Mouse (Mus musculus) neural tube, embryonic 15.5 days (tissue): Measurements from ENCODE around the gene Acvr2b. TPM values are rescaled to one million over a fixed set of nuclear protein-coding genes. Genes with fewer than 3 reads are reported as not detected.
A peak's percentile ranks its signal among the peaks of the same experiment; 100 is the strongest.

ENCODE experiments used
- ATAC-seq: fragments of 200-750 bp; cut with Nextera tagmentation; 2 replicates; pipeline ENCODE4 v1.8.0; 2017; ENCODE audit warnings: mild to moderate bottlenecking, moderate TSS enrichment, moderate library complexity; ENCODE audit not compliant: low FRiP score
- H3K27ac ChIP-seq: fragments of 300-500 bp; sonication (generic); replicated peaks from 2 replicates; pipeline ENCODE4 v1.5.1; 2015; ENCODE audit warnings: mild to moderate bottlenecking, inconsistent platforms
- H3K27me3 ChIP-seq: fragments of 300-500 bp; sonication (generic); replicated peaks from 2 replicates; pipeline ENCODE4 v1.6.1; 2015; ENCODE audit warnings: inconsistent platforms
- H3K36me3 ChIP-seq: fragments of 300-500 bp; sonication (generic); 2 replicates; pipeline ENCODE4 v1.6.1; 2015; ENCODE audit warnings: inconsistent platforms
- H3K4me1 ChIP-seq: fragments of 300-500 bp; sonication (generic); 2 replicates; pipeline ENCODE4 v1.6.1; 2015; ENCODE audit warnings: inconsistent platforms
- H3K4me2 ChIP-seq: fragments of 300-500 bp; sonication (generic); 2 replicates; pipeline ENCODE4 v1.6.1; 2015; ENCODE audit warnings: inconsistent platforms, mild to moderate bottlenecking, moderate library complexity
- H3K4me3 ChIP-seq: fragments of 300-500 bp; sonication (generic); replicated peaks from 2 replicates; pipeline ENCODE4 v1.5.1; 2015; ENCODE audit warnings: mild to moderate bottlenecking, inconsistent platforms
- H3K9ac ChIP-seq: fragments of 300-500 bp; sonication (generic); replicated peaks from 2 replicates; pipeline ENCODE4 v1.6.1; 2015; ENCODE audit warnings: mild to moderate bottlenecking, inconsistent platforms
- H3K9me3 ChIP-seq: fragments of 300-500 bp; sonication (generic); replicated peaks from 2 replicates; pipeline ENCODE4 v1.6.1; 2016; ENCODE audit warnings: inconsistent platforms
- WGBS: fragments of 180-500 bp; shearing (Covaris S2); methylation state at CpG from one replicate; pipeline ENCODE4 v1.1.7; 2015; ENCODE audit warnings: mixed read lengths; 5-methylcytosine and 5-hydroxymethylcytosine counted together
- polyA plus RNA-seq: library from polyadenylated mRNA; unstranded; fragments of >200 nt; fragmentation: Nextera tagmentation; extraction: Ambion mirVana; gene quantifications from 2 replicates; pipeline ENCODE4 v1.2.1, GENCODE M21; 2015

The Acvr2b gene
- polyA plus RNA-seq, 1 experiment from 2014 or later, result 43.2 TPM

DNA sequence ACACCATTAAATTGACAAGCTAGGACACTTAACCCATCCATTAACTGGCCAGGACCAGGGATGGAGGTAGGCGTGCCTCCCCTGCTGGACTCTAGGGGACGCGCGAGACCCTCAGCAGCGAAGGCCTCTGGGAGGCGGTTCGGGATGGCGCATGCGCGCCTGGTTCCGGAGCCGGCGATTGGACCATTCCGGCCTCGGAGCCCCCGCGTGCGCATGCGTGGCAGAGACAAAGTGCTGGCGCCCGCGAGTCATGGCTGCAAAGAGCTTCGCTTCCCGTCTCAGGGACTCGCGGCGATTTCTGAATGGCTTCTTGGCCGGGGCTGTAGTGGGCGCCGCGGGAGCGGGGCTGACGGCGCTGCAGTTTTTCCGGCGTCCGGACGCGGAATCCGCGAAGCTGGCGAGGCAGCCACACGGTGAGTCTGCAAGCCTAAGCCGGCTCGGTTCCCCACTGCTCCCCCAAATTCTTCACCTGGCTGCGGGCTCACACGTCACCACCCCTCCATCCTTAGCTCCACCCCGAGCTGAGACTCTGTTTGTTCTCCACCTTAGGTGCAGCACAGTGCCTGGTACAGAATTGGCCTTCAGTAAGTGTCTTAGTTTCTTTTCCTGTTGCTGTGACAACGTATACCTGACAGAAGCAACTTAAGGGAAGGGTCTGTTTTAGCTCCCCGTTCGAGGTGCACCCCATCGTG lies 43.0 kb downstream of the Acvr2b start, which contains the start of gene Exog:
Gene Exog, plus strand, starts transcription at position 206 of the 692 bp plus-strand sequence.
- Histone ChIP-seq H3K36me3 (peaks cover 35% of the 10 kb centered on the region), H3K4me3 (peak within 1 kb of the TSS; percentile 82), H3K4me2 (peak within 1 kb of the TSS; percentile 87), H3K9ac (peak within 1 kb of the TSS; percentile 88), H3K27ac (peak within 1 kb of the TSS; percentile 87), H3K4me1 (peaks cover 18% of the 10 kb centered on the region), H3K9me3 (no peaks in the 10 kb centered on the region), H3K27me3 (no peaks in the 10 kb centered on the region)
- ATAC-seq, result peak; percentile 94
- WGBS, result under 1% methylated on average over 52 of the region's 52 CpGs

- 47% methylated on average over 6 of the region's 6 CpGs for WGBS
- no peak for ATAC-seq
- Histone ChIP-seq H3K9ac (peak overlapping the region; percentile 88), H3K27ac (no peak overlapping the region), H3K4me1 (peaks cover 18% of the 10 kb centered on the region), H3K36me3 (peaks cover 41% of the 10 kb centered on the region), H3K4me2 (peak overlapping the region; percentile 87), H3K9me3 (no peaks in the 10 kb centered on the region), H3K4me3 (peak overlapping the region; percentile 82), H3K27me3 (no peaks in the 10 kb centered on the region)
Measured at GRCm38 (mm10) chr9:119445737-119446136, 43.8 kb downstream of the Acvr2b start.

GRCm38 (mm10) chr9:119455967-119456366 lies 54.0 kb downstream of the Acvr2b start:
- no peak for ATAC-seq
- no peak overlapping the region for H3K9ac ChIP-seq
- no peaks in the 10 kb centered on the region for H3K27me3 ChIP-seq
- no peak overlapping the region for H3K27ac ChIP-seq
- WGBS, result 95% methylated on average over 14 of the region's 14 CpGs
- peaks cover 41% of the 10 kb centered on the region for H3K36me3 ChIP-seq
- H3K9me3 ChIP-seq, result no peaks in the 10 kb centered on the region
- no peaks in the 10 kb centered on the region for H3K4me1 ChIP-seq
- no peak overlapping the region for H3K4me3 ChIP-seq
- no peak overlapping the region for H3K4me2 ChIP-seq

- WGBS, result 86% methylated on average over 14 of the region's 14 CpGs
- Histone ChIP-seq H3K9me3 (no peaks in the 10 kb centered on the region), H3K27ac (no peak overlapping the region), H3K4me2 (no peak overlapping the region), H3K27me3 (no peaks in the 10 kb centered on the region), H3K4me1 (no peaks in the 10 kb centered on the region), H3K9ac (no peak overlapping the region), H3K4me3 (no peak overlapping the region), H3K36me3 (peaks cover 34% of the 10 kb centered on the region)
- ATAC-seq, result no peak
Measured at GRCm38 (mm10) chr9:119457122-119457521, 55.2 kb downstream of the Acvr2b start.

GRCm38 (mm10) chr9:119460410-119460809 lies 58.5 kb downstream of the Acvr2b start:
- Histone ChIP-seq H3K9me3 (no peaks in the 10 kb centered on the region), H3K27ac (no peak overlapping the region), H3K4me1 (no peaks in the 10 kb centered on the region), H3K4me2 (no peak overlapping the region), H3K4me3 (no peak overlapping the region), H3K9ac (no peak overlapping the region), H3K36me3 (peaks cover 49% of the 10 kb centered on the region), H3K27me3 (no peaks in the 10 kb centered on the region)
- 46% methylated on average over 8 of the region's 8 CpGs for WGBS
- peak; percentile 59; the same call in 1 of the 2 replicates for ATAC-seq

DNA sequence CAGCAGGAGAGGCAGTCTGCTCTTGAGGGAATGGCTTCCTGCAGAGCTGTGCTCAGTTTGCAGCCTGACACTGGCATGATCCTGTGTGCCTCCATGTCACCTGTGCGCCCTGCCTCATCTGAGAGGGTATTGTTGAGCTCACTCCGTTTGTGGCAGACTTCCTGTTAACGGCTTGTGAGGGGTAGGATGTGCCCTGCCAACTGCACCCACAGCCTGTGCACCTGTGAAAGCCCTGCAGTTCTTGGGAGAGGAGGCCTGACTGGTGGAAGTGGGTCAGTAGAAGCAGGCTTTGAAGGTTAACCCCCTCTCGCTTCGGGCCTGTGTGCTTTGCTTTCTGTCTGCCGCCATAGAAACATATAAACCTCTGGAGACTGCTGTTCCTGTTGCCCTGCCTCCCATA lies 63.1 kb downstream of the Acvr2b start:
- 80% methylated on average over 6 of the region's 6 CpGs for WGBS
- Histone ChIP-seq H3K4me2 (no peak overlapping the region), H3K27me3 (no peaks in the 10 kb centered on the region), H3K4me3 (no peak overlapping the region), H3K27ac (no peak overlapping the region), H3K9me3 (no peaks in the 10 kb centered on the region), H3K9ac (no peak overlapping the region), H3K36me3 (peaks cover 48% of the 10 kb centered on the region), H3K4me1 (no peaks in the 10 kb centered on the region)
- ATAC-seq, result no peak

- H3K9me3 ChIP-seq, result no peaks in the 10 kb centered on the region
- no peak for ATAC-seq
- 55% methylated on average over 7 of the region's 7 CpGs for WGBS
- H3K27ac ChIP-seq, result no peak overlapping the region
- no peaks in the 10 kb centered on the region for H3K4me1 ChIP-seq
- no peaks in the 10 kb centered on the region for H3K27me3 ChIP-seq
- H3K9ac ChIP-seq, result no peak overlapping the region
- peaks cover 48% of the 10 kb centered on the region for H3K36me3 ChIP-seq
- H3K4me3 ChIP-seq, result no peak overlapping the region
- no peak overlapping the region for H3K4me2 ChIP-seq
Measured at GRCm38 (mm10) chr9:119465595-119465994, 63.7 kb downstream of the Acvr2b start.

DNA sequence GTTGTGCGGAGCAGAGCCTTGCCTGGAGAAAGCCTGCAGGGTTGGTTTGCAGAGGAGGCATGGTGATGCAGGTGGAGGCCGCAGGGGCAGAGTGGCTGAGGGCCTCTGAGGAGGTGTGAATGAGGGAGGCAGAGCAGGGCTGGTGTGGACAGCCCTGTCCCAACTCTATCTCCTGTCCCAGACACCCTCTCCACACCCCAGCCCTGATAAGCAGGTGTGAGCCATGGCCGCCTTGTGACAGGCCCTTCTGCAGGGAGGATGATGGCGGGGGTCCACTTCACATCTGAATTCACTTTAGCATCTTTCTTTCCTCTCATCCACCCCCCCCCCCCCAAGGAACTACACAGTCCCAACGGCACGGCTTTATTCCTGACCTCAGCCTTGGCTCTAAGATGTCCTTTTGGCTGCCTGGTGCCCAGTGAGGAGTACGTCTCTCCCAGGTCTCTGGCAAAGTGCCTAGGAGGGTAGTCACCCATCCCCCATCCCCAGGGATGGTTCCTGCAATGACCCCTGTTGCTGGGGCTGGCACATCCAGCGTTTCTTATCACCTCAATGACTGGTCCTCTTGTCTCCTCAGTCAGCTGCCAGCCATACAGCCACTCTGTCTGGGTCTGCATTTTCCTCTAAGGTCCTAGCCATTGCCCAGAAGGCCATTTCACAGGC lies 67.9 kb downstream of the Acvr2b start:
- Histone ChIP-seq H3K9me3 (no peaks in the 10 kb centered on the region), H3K36me3 (peaks cover 19% of the 10 kb centered on the region)
- WGBS, result 75% methylated on average over 8 of the region's 8 CpGs

GRCm38 (mm10) chr9:119472412-119472918 lies 70.5 kb downstream of the Acvr2b start:
- WGBS, result 81% methylated on average over 11 of the region's 11 CpGs
- Histone ChIP-seq H3K4me1 (peaks cover 2% of the 10 kb centered on the region), H3K36me3 (peaks cover 4% of the 10 kb centered on the region; the same call in 1 of the 2 replicates), H3K27me3 (no peaks in the 10 kb centered on the region), H3K4me3 (no peak overlapping the region), H3K4me2 (no peak overlapping the region), H3K27ac (no peak overlapping the region), H3K9me3 (no peaks in the 10 kb centered on the region), H3K9ac (no peak overlapping the region)
- no peak for ATAC-seq

More for the DNA sequence above, 67.9 kb downstream of the Acvr2b start:
- Histone ChIP-seq H3K27ac (no peak overlapping the region), H3K4me1 (no peaks in the 10 kb centered on the region), H3K4me2 (no peak overlapping the region), H3K4me3 (no peak overlapping the region), H3K9ac (no peak overlapping the region), H3K27me3 (no peaks in the 10 kb centered on the region)
- no peak for ATAC-seq

DNA sequence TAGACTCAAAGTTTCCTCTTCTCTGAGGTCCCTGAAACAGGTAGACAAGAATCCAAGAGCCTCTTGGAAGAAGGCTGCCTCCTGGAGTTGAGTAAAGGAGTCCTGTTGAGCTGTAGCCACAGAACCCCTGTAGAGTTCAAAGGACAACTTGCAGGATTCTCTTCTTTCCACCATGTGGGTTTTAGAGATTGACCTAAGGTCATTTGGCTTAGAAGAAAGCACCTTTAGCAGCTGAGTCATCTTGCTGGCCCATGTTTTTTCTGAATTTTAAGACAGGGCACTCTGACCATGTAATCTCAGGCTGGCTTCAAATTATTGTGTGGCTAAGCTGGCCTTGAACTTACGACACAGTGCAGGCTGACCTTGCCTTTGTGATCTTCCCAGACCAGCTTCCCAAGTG lies 71.1 kb downstream of the Acvr2b start:
- Histone ChIP-seq H3K36me3 (no peaks in the 10 kb centered on the region), H3K4me3 (no peak overlapping the region), H3K27me3 (no peaks in the 10 kb centered on the region), H3K9ac (no peak overlapping the region), H3K4me1 (peaks cover 7% of the 10 kb centered on the region), H3K9me3 (no peaks in the 10 kb centered on the region), H3K27ac (no peak overlapping the region), H3K4me2 (no peak overlapping the region)
- WGBS, result 88% methylated on average over 1 of the region's 1 CpGs
- ATAC-seq, result no peak

DNA sequence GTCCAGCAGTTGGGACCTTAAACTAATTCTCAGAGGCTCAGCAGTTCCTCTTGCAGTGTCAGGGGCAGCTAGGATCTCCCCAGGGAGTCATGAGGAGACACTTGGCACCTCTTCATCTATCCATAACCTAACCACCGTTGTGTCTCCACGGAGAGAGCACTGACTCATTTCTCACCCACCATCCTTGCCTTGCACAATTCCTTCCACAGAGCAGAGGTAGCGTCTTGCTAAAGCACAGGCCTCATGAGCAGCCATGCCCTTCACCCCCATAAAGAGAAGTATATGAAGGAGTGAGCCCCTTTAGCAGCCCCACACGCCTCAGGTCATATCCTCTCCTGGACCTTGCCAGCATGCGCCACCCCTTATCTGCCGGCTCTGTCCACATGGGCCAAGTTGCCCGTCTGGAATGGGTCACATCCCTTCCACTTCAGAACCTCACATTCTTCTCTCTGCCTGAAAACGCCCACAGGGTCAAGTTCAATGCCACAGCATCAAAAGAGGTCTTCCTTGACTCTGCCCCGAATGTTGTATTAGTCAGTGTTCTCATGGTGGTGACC lies 71.8 kb downstream of the Acvr2b start:
- H3K27ac ChIP-seq, result no peak overlapping the region
- 88% methylated on average over 9 of the region's 9 CpGs for WGBS
- no peaks in the 10 kb centered on the region for H3K36me3 ChIP-seq

More for the DNA sequence above, 71.8 kb downstream of the Acvr2b start:
- Histone ChIP-seq H3K9ac (no peak overlapping the region), H3K4me3 (no peak overlapping the region), H3K27me3 (no peaks in the 10 kb centered on the region), H3K4me1 (peaks cover 13% of the 10 kb centered on the region), H3K9me3 (no peaks in the 10 kb centered on the region), H3K4me2 (no peak overlapping the region)
- no peak for ATAC-seq
